Mouse (Mus musculus) retina, postnatal 7 days (tissue): ENCODE results near the gene Prkra.
A peak's percentile ranks its signal among the peaks of the same experiment; 100 is the strongest.
"Not testable (repeated sequence)": the region's sequence is repeated elsewhere in the genome, so short reads cannot be mapped to it uniquely, and the experiment has no call there.

ENCODE experiments used
- DNase-seq: peaks from one replicate; pipeline ENCODE4 v3.0.0-alpha.2; 2012; ENCODE audit warnings: low read depth, low spot score

Prkra gene

DNA sequence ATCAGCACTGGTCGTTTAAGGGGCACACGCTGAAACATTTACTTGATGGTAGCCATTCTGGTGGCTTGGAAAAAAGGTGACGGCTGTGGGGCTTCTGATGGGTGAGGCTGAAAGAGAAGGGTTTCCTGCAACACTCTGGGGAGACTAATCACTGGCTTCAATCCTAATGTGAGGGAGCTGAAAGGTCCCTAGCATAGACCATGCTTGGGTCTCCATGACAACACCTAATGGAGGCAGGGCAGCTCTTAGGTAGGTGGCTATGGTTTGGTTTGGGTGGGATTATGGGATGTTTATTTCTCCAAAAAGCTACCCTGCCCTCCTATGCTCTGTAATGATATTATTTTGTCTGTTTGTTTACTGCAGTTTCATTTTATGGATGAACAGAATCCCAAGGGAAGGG, 7.6 kb upstream of the Prkra start:
- DNase-seq: no peak

DNA sequence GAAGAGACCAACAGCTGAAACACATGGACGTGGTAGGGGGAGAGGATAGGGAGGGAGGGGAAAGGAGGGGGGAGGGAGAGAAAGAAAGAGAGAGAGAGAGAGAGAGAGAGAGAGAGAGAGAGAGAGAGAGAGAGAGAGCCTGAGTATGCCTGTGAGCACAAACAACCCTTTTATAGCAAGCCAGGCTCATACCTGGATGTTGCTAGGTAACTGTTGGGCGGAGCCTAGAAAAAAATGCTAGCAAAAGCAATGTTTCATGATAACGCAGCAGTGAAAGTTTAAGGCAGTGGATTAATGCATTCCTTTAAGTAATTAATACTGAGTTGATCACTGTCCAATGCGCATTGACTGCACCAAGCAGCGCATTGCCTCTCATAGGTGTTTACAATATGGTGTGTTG, 6.8 kb upstream of the Prkra start:
- no peak for DNase-seq

DNA sequence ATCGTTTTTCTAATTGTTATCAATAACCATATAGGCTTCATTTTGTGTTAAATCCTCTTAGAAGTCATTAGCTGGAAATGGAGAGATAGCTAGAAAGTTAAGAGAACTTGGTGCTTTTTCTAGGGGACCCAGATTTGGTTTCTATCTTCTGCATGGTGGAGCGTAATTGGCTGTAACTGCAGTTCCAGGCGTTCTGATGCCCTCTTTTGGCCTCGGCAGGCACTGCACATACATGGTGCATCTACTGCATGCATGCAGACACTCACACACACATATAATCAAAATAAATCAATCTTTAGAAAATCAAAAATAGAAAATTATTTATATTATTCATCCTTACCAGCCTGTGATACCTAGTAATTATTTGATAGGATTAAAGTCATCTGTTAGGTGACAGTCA, 5.3 kb upstream of the Prkra start:
- DNase-seq: no peak

DNA sequence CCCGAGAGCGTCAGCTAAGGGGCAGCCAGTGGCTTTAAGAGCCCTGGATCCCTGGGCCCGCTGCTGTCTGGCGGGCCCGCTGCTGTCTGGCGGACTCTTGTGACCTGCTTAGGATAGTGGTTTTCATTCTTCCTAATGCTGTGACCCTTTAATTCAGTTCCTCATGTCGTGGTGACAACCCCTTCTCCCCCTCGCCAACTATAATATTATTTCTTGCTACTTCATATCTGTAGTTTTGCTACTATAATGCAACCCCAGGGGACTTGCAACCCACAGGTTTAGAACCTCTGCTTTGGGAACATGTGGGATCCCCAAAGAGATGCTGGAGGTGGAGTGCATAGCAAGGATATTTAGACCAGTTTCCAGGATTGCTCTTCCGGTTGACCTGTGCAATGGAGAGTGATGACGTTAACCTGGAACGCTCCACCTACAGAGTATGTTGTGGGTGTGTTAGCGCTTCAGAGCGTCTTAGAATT, 889 bp upstream of the Prkra start:
- no peak for DNase-seq

DNA sequence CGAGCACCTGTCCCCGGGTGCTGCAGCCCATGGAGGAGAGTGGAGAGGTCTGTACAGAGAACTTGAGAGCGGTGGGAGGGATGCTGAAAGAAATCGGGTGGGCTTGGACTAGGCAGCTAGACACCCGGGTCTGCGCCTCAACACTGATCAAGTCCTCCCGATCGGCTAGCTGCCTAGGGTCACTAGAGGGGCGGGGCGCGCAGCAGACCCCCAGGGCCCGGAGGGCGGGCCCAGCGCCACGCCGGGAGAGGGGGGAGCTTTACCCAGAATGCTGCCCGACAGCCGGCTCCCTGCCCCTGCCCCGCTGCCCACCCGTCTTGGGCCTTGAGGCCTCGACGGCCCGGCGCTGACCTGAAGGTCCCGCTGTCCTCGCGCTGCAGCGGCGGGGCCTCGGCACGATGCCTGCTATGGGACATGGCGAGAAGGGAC, 360 bp downstream of the Prkra start:
- DNase-seq: no peak

DNA sequence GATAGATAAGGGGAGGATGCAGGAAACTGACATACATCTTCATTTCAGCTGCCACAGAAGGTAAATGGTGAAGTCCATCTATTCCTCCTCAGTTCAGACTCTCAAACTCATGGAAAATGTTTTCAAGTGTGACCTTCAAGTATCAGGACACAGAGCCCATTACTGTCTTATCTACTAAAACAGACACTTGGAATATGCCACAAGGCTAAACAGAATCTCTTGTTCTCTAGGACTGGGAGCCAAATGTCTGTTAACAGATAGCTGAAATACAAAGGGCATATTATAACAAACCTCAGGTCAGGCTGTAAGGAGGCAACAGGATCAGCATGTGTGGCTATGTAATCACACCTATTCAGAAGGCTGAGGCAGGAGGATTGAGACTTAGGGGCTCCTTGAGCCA, 4.0 kb downstream of the Prkra start:
- no peak for DNase-seq

DNA sequence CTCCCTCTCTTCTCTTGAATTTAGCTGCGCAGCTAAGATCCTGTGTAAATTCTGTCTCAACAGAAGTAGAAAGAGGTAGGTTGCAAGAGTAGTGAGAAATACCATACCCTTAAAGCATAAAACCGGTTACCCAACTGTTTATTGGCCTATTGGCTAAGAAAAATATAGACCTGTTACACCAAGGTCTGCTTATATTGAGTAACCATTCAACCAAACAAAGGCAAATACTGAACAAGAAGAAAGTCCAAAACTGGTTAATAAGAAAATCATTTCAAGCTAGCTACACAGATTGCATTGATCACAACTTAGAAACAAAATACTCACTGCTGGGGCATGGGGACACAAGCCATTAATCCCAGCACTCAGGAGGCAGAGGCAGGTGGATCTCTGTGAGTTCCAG, 8.2 kb downstream of the Prkra start:
- no peak for DNase-seq

DNA sequence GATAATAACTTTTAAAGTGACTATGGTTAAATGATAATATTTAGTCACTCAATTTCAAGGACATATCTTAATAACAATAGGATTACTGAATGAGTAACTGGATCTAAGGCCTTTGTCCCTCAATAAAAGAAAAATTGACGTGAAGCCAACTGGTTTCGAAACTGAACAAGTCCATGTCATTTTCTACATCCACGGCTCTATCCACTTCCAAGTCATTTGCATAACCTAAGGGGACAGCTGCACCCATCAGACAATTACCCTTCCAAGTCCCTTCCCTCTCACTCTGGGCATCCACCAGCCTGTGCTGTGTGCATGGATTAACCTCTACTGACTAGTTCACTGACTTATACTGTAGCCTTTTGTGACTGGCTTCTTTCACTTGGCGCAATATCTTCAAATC, 16.2 kb downstream of the Prkra start:
- no peak for DNase-seq

DNA sequence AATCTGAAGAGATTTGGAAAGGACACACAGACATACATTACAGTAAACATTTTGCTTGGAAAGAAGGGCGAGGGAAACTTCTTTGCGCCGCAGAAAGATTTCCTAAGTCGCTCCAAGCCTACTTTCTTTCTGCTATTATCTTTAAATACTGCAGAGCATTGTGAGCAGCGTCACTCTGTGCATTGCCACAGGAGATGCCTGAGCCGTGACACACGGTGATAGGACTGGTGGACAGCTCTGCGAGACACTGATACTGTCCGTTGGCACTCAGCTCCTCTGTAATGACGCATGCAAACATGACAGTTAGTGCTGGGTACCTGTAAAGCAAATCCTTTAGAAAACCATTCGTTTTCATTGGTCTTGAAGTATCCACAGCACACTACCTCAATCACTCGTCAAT, 17.5 kb downstream of the Prkra start:
- DNase-seq: no peak

DNA sequence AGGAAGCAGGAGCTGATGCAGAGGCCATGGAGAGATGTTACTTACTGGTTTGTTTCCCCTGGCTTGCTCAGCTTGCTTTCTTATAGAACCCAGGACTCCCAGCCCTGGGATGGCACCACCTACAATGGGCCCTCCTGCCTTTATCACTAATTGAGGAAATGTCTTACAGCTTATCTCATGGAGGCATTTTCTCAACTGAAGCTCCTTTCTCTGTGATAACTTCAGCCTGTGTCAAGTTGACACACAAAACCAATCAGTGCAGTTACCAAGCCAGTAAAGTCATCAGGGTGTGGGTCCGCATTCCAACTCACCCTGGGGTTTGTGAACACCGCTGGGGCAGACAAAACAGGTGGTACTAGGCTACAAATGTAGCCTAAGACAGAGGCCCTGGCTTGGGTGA, 25.5 kb downstream of the Prkra start:
- DNase-seq: not testable (repeated sequence)

DNA sequence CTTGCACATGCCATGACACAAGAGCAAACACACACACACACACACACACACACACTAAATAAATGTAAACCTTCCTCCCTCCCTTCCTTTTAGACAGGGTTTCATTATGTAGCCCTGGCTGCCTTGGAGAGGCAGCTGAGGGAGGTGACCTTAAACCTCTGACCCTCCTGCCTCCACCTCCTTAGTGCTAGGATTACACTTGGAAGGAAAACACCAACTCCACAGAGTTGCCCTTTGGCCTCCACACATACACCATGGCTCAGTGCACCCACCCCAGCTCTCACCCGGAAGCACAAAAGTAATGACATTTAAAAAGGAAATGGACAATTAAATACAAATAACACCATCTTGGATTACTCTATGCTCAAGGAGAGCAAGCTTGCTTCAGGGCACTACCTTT, 26.1 kb downstream of the Prkra start:
- DNase-seq: no peak

DNA sequence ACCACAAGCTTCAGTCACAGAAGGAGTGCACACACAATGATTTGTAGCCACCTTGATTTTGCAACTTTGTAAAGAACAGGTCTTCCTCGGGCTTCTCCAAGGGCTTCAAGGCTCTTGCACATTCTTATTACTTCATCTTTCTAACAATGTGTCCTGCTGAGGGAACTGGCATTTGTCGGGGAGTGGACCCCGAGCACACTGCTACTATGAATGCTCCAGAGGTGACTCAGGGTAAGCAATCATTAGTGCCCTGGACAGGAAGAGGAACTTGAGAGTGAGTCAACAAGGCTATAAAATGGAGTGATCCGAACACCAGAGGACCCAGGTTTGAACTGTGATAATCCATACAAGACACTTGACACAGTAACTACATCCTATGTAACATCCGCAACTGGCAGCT, 27.6 kb downstream of the Prkra start:
- DNase-seq: no peak

DNA sequence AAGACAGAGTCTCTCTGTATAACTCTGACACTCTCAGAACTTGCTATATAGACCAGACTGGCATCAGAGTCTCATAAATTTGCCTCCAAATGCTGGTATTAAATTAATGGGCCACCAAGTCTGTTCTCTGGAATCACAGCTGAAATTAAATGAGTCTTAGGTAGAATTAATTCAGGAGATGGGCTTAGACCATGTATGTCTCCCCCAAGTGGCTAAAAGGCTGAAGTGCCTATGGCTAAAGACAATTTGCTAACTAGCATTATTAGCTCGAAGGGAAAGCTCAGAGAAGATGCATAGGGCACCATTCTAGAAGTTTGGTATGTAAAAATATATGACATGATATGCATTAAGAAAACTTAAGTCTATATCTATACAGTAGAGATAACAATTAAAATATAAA, 29.7 kb downstream of the Prkra start:
- DNase-seq: peak; percentile 34

DNA sequence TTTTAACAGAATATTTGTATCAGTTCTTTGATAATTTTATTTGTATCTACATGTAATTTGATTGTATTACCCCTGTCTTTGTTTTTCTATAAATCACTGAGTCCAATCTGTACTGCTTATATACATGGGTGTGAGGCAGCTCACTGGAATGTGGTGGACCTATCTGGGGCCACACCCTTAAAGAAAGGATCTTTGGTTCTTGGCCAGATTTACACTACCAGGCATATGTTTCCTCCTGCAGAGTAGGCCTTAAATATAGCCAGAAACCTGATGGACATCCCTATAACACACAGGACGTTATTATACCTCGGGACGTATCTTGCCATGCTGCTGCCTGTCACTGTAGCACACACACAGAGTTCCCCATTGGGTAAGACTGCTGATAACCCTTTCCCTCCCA, 35.8 kb downstream of the Prkra start:
- DNase-seq: no peak

DNA sequence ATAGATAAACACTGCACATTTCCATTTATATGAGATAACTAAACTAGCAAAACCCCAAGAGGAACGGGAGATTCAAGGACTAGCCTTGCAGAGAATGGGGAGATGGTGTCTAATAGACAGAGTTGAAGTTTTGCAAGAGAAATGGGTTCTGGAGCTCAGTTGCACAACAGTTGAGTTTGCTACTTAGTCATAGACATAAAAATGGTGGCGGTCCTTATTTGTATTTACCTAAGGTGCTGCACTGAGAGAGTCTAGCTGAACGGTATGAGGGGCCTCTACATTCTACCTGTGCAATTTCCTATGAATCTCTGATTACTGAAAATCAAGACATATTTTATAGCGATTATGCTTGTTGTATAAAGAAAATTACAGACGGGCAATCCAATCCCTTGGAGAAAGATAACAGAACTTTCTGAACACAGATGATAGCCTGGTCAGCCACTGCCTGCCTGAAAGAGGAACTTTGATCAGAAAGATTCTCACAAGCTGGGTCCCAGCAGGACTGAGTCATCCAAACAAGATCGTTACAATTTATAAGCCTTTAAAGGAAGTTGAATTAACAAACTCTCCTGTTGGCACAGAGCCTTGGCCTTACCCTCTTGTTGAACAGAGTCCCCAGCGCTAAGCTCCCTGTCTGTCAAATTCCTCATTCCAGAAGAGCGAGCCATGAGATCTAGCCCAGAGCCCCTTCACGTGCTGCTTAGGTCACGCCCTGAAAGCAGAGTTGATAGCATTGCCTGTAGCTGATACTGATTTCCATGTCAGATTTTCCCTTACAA, 37.3 kb downstream of the Prkra start:
- DNase-seq: no peak

DNA sequence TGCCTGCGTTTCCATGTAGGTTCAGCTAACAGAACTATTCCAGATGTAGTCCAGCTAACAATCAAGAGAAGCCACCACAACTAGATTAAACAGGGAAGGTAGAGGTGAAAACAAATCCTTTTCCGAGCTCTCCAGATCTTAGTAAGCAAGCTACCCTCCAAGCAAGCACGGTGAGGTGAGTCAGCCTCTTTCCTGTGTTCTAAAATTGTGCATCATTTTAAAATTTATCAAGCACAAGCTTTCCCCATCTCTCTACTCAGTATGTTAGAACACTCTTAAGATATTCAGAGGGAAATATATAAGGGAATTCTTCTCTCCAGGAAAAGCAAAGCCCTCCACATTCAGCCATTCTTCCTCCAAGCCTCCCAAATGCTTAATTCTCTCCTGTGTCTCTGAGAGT, 41.1 kb downstream of the Prkra start:
- no peak for DNase-seq

DNA sequence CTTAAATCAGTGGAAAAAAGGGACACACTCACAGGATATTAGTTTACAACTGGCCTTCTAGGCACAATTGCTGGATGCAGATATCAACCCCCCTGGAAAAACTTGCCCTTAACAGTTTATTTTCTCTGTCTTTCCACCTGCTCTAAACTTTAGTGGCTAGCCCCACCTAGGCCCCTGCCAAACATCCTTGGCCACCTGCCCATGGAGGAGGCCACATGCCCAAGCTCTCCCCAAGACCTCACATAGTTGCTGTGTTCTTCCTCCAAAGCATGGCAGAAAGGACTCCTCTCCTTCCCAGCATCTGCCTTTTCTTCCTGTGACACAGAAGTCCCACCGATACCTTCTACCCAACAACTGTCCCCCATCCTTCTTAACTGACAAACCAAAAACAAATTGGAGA, 45.6 kb downstream of the Prkra start:
- no peak for DNase-seq

DNA sequence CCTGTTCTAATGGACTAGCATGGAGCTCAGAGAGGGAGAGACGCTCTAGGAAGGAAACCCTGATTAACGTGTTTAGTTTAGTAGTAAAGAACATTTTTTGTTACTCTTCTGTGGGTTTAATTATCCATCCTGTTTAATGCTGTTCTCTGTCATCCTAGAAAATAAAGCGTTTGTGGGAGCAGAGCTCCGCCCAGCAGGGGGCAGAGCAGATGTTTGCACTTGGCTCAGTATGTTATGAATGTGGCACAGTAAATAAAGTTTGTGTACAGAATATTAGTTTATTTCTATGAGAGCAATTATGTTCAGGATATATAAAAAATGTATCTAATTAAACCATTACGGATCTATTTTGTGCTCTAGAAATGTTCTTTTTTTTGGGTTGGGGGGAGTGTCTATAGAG, 48.6 kb downstream of the Prkra start:
- DNase-seq: no peak

DNA sequence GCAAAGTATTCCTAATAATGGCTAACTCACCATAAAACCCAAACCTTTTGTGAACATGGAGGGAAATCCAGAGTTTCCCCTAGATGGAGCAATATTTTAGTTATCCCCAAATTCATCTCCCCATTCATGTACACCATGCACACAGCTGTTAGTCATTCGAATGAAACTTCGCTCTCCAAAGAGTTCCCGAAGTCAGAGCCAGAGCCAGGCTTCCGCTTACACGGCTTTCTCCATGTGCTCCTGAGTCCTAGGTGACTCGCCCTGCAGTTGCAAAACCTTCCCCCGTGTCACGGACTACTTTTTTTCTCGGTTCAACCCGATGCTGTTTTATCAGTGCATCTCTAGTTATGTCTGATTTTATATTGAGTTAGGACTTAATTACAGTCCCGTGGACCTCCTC, 50.3 kb downstream of the Prkra start:
- DNase-seq: no peak

DNA sequence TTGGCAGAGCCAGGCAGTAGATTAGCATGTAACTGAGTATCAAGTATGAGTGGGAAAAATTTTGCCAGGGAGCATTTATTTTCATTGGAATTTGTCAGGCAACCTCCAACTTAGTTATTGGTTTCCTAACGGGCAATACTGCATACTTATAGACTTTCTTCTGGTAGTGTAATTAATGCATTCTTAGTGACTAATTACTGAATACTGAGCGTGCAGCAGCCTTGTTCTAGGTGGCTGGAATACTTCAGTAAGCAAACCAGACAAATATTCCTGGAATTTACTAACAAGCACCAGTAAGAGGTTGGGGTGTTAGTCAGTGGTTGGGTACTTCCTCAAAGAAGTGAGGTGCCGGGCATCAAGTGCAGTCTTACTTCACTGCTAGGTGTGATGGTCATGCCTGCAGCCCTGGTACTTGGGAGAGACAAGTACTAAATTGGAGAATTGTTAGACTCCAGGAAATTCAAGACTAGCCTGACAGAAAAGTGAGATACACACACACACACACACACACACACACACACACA, 55.4 kb downstream of the Prkra start:
- DNase-seq: no peak

DNA sequence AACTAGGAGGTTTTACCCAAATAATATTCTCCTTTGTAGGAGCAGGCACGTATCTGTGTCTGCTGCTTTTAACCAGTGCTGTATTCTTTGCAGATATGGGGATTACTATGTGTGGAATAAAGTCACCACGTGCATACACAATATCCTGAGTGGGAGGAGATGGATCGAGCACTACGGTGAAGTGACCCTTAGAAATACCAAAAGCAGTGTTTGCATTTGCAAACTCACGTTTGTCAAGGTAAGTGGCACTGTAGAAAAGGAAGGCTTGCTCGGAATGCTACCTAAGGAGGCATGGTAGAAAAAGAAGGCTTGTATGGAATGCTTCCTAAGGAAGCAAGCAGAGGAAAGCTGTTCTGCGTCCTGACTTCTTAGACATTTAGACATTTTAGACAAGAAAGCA, 57.6 kb downstream of the Prkra start:
- DNase-seq: no peak

DNA sequence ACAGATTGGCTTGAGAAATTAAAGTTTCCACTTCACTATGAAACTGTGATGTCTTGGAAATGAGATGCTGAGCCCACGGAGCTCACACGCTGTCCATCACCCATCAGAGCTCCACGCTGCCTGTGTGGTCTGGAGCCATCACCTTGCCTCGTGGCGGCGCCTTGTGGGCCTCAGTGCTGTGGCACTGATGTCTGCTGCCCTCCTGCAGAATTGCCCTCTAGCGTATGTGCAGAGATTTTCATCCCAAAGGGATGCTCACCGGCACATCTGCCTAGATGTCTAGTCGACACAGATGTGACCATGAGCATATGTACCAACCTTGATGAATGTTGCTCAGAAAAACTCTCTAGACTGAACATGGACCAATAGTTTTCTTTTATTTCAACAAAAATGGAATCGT, 60.9 kb downstream of the Prkra start:
- no peak for DNase-seq

DNA sequence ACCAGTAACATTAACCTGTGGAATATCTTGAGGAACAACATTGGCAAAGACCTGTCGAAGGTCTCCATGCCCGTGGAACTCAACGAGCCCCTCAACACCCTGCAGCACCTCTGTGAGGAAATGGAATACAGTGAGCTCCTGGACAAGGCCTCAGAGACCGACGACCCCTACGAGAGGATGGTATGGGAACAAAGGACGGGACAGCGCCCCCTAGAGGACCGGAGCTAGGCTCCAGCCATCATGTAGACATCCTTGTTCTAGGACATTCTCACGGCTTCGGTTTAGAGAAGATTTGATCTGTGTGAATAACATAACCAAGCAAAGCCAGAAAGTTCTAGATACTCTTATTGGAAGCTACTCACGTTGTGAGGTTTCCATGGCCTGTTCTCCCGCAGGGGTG, 62.7 kb downstream of the Prkra start:
- no peak for DNase-seq
